16 mouse cellular contexts compared by ENCODE assay signal in genomic region chr1:54765632-54766238, GRCm38 (mm10).
DNase-seq lines count a peak whose midpoint lies in the region; ATAC-seq lines count a peak whose summit lies in the region.
"Had no signal": no experiment of that assay in that cellular context is flagged by ENCODE, and none has a peak within 500 bp of the region (broad histone marks: within the 10 kb centered on the region; RNA-seq: fewer than 3 reads in every experiment).

No protein-coding gene starts in this region.

- no peaks in the 10 kb centered on the region for H3K9me3 ChIP-seq in lung, embryonic 15.5 days
- H3K9me3 ChIP-seq: embryonic facial prominence, embryonic 10.5 days; kidney, embryonic 15.5 days; limb, embryonic 10.5 days; liver, embryonic 15.5 days; midbrain, embryonic 12.5 days had no signal

- no peak overlapping the region for H3K4me3 ChIP-seq in lung, embryonic 15.5 days
- H3K4me3 ChIP-seq: embryonic facial prominence, embryonic 10.5 days; kidney, embryonic 15.5 days; limb, embryonic 10.5 days; liver, embryonic 15.5 days; midbrain, embryonic 12.5 days had no signal

- H3K9ac ChIP-seq in lung, embryonic 15.5 days = no peak overlapping the region
- H3K9ac ChIP-seq: kidney, embryonic 15.5 days; liver, embryonic 15.5 days; midbrain, embryonic 12.5 days had no signal

- no peaks in the 10 kb centered on the region for H3K36me3 ChIP-seq in lung, embryonic 15.5 days
- H3K36me3 ChIP-seq: kidney, embryonic 15.5 days; liver, embryonic 15.5 days; midbrain, embryonic 12.5 days had no signal

- H3K4me1 ChIP-seq in lung, embryonic 15.5 days = peaks cover 9% of the 10 kb centered on the region; the same call in 1 of the 2 replicates
- H3K4me1 ChIP-seq: embryonic facial prominence, embryonic 10.5 days; kidney, embryonic 15.5 days; limb, embryonic 10.5 days; liver, embryonic 15.5 days had no signal

- H3K27me3 ChIP-seq in lung, embryonic 15.5 days = no peaks in the 10 kb centered on the region
- H3K27me3 ChIP-seq: kidney, embryonic 15.5 days; liver, embryonic 15.5 days; midbrain, embryonic 12.5 days had no signal

- DNase-seq in adrenal gland, adult (ENCODE audit: inconsistent age in 2 of 2, low spot score in 1 of 2) = peak; percentile 26 to 76
- DNase-seq in adrenal gland, postnatal 4 days (ENCODE audit: low spot score in 2 of 2) = no peak
- DNase-seq in kidney, adult 11 months = peak; percentile 12
- no peak for DNase-seq in kidney, adult 8-10 months
- DNase-seq in adrenal gland, postnatal 36 days = peak; percentile 27 to 57
- no peak for DNase-seq in layer of hippocampus, adult 9-11 months
- DNase-seq in frontal cortex, postnatal 10 days (ENCODE audit: low spot score in 2 of 2) = no peak
- DNase-seq: cerebellum, postnatal 14 days; gastrocnemius, postnatal 10 days; thymus, adult 18-20 months had no signal

- 57% methylated on average over 2 of the region's 2 CpGs for WGBS in lung, embryonic 15.5 days

- no peak overlapping the region for H3K4me2 ChIP-seq in lung, embryonic 15.5 days
- H3K4me2 ChIP-seq: kidney, embryonic 15.5 days; liver, embryonic 15.5 days; midbrain, embryonic 12.5 days had no signal

- ATAC-seq in lung, embryonic 15.5 days (ENCODE audit: borderline replicate concordance, extremely low read depth, low FRiP score, low TSS enrichment) = peak; percentile 83; the same call in 1 of the 2 replicates

- peak overlapping the region; percentile 73 for H3K27ac ChIP-seq in lung, embryonic 15.5 days
- H3K27ac ChIP-seq: embryonic facial prominence, embryonic 10.5 days; kidney, embryonic 15.5 days; limb, embryonic 10.5 days; liver, embryonic 15.5 days; midbrain, embryonic 12.5 days had no signal

Comparison
In these comparisons a context has a peak if more than half of its experiments do, and no peak if none do; other contexts are left out.
1. DNase-seq: peak in adrenal gland, adult (2 of 2), kidney, adult 11 months (single experiment) and adrenal gland, postnatal 36 days (2 of 2); none in adrenal gland, postnatal 4 days (0 of 2), kidney, adult 8-10 months (0 of 2), layer of hippocampus, adult 9-11 months (single experiment) and frontal cortex, postnatal 10 days (0 of 2).